Mouse (Mus musculus): ENCODE results near the gene Xbp1. TPM values are rescaled to one million over a fixed set of nuclear protein-coding genes. Genes with fewer than 3 reads are reported as not detected.
"Not testable (repeated sequence)": the region's sequence is repeated elsewhere in the genome, so short reads cannot be mapped to it uniquely, and the experiment has no call there.

Gene Xbp1
- total RNA-seq, 2 experiments from 2014 or later: 109 to 139 TPM

GRCm38 (mm10) chr11:5528841-5529240 lies 8.4 kb downstream of the Xbp1 start:
- no peak for DNase-seq

DNA sequence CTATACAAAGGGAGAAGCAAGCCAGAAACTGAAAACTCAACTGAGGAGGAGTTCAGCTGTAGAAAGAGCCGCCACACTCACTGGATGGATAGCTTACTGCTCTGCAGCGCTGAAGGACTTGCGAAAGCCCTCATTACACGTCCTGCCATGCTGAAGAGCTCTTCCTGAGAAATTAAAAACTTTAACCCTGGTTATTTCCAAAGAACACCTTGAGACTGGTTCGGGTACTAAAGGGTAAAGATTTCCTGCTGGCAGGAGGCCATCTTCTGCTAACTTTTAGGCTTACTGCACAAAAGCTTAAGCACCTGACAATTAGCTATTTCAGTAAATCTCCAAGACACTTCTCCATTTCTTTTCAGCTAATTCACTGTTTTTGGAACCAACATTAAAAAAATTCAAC lies 9.7 kb downstream of the Xbp1 start:
- no peak for DNase-seq

DNA sequence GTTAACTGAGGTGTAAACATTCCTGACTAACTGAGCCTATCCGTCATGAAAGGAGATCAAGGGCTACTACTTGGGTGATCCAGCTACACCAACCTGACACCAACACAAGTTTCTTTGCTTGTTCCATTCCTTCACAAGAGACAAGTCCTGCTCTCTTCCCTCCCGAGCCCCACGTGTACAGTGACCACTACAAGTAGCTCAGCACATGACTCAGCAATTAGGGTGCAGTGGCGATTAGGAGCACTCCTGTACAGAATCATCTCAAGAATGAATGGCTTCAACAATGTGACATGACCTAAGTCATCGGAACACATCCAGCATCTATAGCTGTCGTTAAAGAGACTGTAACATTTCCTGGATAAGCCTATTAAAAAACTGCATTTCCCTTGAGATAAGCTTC lies 10.3 kb downstream of the Xbp1 start:
- no peak for DNase-seq

- no peak for DNase-seq
Observed at GRCm38 (mm10) chr11:5533108-5533507, 12.6 kb downstream of the Xbp1 start.

DNA sequence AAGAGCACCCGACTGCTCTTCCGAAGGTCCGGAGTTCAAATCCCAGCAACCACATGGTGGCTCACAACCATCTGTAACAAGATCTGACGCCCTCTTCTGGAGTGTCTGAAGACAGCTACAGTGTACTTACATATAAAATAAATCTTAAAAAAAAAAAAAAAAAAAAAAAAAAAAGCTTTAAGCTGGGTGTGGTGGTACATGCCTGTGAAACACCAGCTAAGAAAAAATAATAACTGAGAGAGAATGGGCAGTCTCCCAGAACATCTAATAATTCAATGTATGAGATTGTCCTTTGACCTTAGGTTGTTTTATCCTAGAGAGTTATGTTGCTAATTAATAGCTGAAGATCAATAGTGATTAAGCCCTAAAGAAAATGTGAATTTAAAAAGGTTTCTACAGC lies 17.0 kb downstream of the Xbp1 start:
- DNase-seq: not testable (repeated sequence)

DNA sequence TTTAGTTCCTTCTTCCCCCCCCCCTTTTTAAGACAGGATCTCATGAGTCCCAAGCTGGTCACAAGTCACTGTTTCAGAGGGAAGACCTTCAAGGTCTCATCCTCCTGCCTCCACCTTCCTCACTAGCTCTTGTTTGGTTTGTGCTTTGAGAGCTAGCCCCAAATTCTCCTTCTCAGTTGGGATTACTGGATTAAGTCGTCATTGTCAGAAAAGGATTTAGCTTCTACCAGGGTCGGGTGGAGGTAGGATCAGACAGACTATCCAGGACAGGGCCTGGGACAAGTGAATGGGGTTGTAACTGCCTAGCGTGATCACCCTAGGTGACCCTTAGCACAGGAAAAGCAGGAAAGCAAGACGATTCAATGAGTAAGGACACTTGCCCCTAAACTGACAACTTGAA lies 19.9 kb downstream of the Xbp1 start:
- DNase-seq: no peak

DNA sequence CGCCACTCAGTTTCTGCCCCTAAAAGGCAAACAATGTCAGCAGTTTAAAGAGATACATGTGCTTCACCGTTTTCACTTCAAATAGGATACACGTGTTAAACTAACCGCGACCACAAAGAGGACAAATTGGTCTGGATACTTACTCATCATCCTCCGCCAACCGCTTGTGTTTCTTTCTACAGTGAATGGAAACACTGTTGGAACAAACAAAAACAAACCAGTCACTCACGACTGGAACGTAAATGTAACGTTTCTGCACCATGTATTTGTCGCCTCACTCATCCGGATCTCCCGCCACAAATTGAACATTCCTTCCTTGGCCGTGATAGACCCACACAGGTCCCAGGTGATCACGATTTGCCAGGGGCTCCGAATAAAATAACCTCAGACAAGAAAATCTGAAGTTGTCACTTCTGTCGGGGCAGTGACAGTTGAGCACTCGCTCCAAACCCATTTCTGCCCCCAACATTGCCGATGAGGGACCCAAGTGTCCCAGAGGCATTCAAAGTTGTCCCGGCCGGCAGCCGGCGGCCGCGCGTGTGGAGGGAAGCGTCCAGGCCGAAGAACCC lies 20.9 kb downstream of the Xbp1 start:
- DNase-seq: no peak

DNA sequence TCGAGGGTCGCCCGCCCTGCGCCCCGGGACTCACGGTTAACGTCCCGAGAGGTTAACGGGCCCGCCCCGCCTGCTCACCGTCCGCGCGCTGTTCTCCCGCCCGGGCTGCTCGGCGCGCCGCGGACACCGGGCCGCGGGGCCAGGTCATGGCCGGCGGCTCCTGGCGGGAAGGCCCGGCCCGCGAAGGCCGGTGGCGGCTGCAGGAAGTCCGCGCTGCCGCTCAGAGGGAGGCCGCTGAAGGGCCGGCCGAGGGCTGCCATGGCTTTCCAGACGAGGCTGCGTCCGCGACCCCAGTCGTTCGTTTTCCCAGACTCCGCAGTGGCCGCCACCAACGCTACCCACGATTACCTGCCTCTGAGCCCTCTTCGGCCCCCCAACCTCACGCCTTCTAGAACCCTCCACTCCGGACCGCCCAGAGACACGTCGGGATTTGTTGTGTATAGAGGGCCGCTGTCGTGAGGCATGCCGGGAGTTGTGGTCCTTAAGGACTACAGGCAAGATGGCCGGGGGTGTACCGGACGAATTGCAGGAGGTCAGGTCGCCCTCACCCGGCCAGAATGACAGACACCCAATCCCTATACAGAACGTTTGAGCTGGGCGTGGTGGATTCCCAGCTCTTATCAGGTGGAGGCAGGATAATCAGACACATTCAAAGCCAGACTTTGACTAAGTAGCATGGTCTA lies 21.5 kb downstream of the Xbp1 start, which contains the start of gene Ccdc117:
TSS of gene Ccdc117 (minus strand) at position 389 of the 683 bp plus-strand sequence.
- peak; percentile 88 for DNase-seq

DNA sequence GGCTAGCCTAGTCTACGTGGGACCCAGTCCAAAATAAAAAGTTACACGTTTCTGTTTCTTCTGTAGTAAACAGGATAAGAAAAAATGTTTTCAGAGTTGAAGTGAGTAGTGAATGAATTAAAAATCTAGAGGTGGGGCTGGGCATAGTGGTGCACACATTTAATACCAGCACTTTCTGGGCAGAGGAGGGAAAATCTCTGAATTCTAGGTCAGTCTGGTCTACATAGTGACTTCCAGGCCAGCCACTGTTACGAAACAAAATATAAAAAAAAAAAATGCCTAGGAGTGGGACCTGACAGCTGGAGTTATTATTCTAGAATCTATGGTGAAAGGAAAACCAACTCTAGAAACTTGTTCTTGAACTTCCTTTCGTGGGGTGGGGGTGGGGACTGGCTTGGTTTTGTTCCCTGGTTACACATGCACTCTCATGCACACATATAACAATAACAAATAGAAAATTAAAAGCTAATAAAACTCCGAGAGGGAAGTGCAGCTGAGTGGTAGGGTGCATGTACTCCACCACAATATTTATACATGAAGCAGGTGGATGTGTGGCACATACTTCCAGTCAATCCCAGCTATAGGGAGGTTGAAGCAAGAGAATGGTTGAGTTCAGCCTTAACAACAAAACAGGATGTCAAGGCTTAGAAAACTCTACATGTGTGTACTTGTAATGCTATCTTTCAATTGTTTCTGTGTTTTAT lies 22.2 kb downstream of the Xbp1 start:
- DNase-seq: no peak

DNA sequence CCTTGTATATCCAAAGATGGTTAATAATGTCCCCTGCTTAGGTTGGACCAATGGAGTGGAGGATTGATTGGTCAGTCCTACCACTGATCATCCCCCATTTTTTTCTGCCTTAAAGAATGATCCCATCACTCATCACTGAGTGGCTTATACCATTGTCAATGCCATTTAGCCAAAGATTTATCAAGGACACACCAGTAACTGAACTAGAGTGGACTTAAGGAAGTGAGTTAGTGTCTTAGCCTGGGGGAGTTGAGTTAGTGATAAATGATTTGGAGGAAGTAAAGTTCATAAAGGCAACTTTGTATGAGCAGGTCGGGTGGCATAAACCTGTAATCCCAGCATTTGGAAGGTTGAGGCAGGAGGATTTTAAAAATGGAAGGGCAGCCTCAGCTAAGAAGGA lies 22.8 kb downstream of the Xbp1 start:
- no peak for DNase-seq

- not testable (repeated sequence) for DNase-seq
Observed at GRCm38 (mm10) chr11:5544709-5545108, 24.2 kb downstream of the Xbp1 start.

DNA sequence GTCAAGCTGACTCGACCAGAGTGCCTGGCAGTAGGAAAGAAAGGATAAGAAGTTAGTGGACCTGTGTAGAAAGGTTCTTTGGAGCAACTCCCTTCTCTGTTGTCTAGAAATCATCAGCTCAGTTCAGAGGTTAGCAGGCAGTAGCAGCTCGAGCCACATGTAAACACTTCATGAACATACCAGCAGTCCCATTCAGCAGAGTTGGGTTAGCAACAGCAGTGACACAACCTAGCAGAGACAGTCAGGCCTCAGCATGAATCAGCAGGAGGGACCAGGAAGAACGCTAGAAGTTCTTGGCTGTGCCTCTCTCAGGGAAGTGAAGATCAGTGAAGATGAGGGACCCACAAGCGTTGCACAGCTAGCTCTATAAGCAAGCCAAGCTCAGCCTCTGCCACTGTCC lies 25.0 kb downstream of the Xbp1 start:
- no peak for DNase-seq

DNA sequence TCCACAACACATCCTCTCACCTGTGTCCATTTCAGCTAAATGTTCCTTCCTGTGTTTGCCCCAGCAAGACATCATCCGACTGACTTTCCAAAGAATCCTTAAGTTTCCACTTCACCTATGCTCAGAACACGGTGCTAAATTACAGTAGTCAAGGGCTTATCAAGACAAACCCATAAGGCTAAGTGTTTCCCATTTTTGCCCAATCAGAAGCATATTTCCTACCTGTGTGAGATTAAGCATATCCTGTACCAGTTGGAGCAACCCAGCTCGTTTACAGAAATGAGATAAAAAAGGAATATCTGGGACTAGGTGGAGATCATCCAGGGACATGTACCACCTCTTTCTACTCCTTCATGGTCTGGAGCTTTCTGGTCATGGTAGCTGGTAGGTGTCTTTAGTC lies 26.2 kb downstream of the Xbp1 start:
- DNase-seq: no peak

GRCm38 (mm10) chr11:5551430-5551829 lies 31.0 kb downstream of the Xbp1 start:
- no peak for DNase-seq

- no peak for DNase-seq
Observed at GRCm38 (mm10) chr11:5551931-5552330, 31.5 kb downstream of the Xbp1 start.

- DNase-seq: no peak
Observed at GRCm38 (mm10) chr11:5560273-5560672, 39.8 kb downstream of the Xbp1 start.

DNA sequence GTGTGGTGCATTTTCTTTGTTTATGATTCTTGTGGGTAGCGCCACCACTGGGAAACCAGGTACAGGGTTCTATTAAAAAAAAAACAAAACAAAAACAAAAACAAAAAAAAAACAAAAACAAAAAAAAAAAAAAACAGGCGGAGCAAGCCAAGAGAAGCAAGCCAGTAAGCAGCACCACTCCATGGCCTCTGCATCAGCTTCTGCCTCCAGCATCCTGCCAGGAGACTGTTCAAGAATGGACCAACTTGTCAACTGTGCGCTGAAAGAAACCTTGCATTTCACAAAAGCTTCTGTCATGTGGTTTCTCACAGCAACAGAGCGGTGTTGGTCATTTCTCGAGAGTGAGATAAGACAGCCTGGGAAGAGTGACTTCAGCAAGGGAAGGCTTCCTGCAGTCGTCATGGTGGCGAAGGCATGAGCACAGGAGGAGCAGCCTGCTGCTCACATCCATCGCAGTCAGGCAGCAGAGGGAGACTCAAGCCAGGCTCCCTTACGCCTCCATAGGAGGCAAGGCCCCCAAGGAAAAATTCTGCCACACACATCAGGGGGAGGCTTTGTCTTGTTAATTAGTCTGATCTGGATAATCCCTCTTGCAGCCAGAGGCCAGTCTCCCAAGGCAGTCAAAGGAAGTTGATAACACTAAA lies 42.3 kb downstream of the Xbp1 start:
- DNase-seq: no peak

GRCm38 (mm10) chr11:5563898-5564297 lies 43.4 kb downstream of the Xbp1 start:
- DNase-seq: no peak

- DNase-seq: no peak
Observed at GRCm38 (mm10) chr11:5565596-5565995, 45.1 kb downstream of the Xbp1 start.

DNA sequence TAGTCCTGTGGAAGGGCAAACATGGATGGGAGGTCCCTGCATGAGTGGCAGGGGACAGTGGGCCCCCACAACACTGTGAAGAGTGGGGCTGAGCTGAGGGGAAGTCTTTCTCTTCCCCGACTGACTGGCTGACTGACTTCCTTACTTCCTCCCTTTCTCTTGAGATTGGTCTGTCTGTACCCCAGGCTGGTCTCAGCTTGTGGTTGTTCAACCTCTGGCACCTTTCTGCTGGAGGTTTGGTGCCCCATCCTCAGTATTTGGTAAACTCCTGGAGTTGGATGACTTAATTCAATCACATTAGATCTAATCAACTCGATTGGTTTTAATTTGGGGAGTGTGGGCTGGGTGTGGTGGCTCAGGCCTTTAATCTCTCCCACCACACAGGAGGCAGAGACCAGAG lies 46.0 kb downstream of the Xbp1 start:
- DNase-seq: no peak

- no peak for DNase-seq
Observed at GRCm38 (mm10) chr11:5567654-5568053, 47.2 kb downstream of the Xbp1 start.

GRCm38 (mm10) chr11:5568082-5568481 lies 47.6 kb downstream of the Xbp1 start:
- no peak for DNase-seq

DNA sequence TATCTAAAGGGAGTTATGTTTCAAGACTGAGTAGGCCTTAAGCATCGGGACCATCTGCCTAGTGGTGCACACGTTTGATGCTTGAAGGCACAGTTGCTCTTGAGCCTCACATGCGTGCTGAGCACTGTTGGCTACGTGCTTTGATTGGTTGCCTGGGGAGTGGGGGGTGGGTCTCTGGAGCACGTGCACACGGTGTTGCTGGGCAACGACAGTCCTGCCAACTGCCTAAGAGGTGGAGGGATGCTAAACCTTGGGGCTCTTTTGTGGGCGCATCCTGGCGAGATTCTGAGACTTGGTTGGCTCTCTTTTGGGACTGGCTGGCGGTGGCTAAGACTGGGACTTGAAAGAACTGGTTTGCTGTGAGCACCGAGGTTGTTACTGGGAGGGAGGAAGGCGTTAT lies 49.0 kb downstream of the Xbp1 start, which contains the start of gene Ankrd36:
TSS of gene Ankrd36 (plus strand) at position 211 of the 400 bp plus-strand sequence.
- DNase-seq: no peak
